ENCODE assay signal across 9 mouse cellular contexts in genomic region chr13:102898374-102899131, GRCm38 (mm10).
DNase-seq lines count a peak whose midpoint lies in the region; ATAC-seq and TF ChIP-seq lines count a peak whose summit lies in the region.
"Had no signal": no experiment of that assay in that cellular context is flagged by ENCODE, and none has a peak within 500 bp of the region (broad histone marks: within the 10 kb centered on the region; RNA-seq: fewer than 3 reads in every experiment).

No protein-coding gene starts in this region.

- in situ Hi-C loops in ES-E14 (cut with MboI; ENCODE audit: low sequenced_read_pairs in 2 of 2, unreplicated experiment in 2 of 2) = no loop called here

- peaks cover 16 to 23% of the 10 kb centered on the region in 2 experiments for H3K4me1 ChIP-seq in ES-E14 (ENCODE audit: control insufficient read depth in 2 of 2, insufficient read depth in 2 of 2, low read length in 2 of 2, poor library complexity in 1 of 2)

- ATAC-seq in hematopoietic stem cell, adult 5-6 weeks (replicated peaks in 1 of 2; ENCODE audit: insufficient read depth in 1 of 2, low FRiP score in 2 of 2, low TSS enrichment in 1 of 2, low read depth in 1 of 2, poor library complexity in 2 of 2, severe bottlenecking in 2 of 2) = peak; percentile 25 to 43; a peak in 3 of 4 replicates

- H3K4me3 ChIP-seq in ES-E14 (ENCODE audit: insufficient read depth in 1 of 2, low read depth in 1 of 2, low read length in 2 of 2, poor library complexity in 1 of 2, severe bottlenecking in 1 of 2) = peak overlapping the region; percentile 12 to 14; a peak in 2 of 4 replicates
- H3K4me3 ChIP-seq: erythroblast, embryonic 14.5 days had no signal

- no peaks in the 10 kb centered on the region for H3K9me3 ChIP-seq in ES-E14 (ENCODE audit: control insufficient read depth, insufficient read depth, low read depth, low read length)

- H3K36me3 ChIP-seq in ES-E14 (ENCODE audit: control insufficient read depth, insufficient read depth, low read length, poor library complexity, severe bottlenecking) = no peaks in the 10 kb centered on the region

- H3K9ac ChIP-seq in ES-E14 (ENCODE audit: insufficient read depth, low read depth, low read length, poor library complexity, severe bottlenecking) = peak overlapping the region; percentile 12; the same call in 1 of the 2 replicates

- peak overlapping the region; percentile 13; the same call in 1 of the 2 replicates for H3K27ac ChIP-seq in ES-E14 (ENCODE audit: insufficient read depth, low read depth, low read length, poor library complexity, severe bottlenecking)

- DNase-seq in 416B (ENCODE audit: low read depth) (peak; percentile 70), ES-E14 (ENCODE audit: low read depth, low spot score) (no peak)
- DNase-seq in fibroblast of lung, adult 2 months (ENCODE audit: low read depth) = peak; percentile 45
- peak; percentile 85 to 91 for DNase-seq in lung, adult 18-20 months
- DNase-seq in spleen, postnatal 36 days (ENCODE audit: low spot score in 2 of 2) = peak; percentile 76 to 78
- no peak for DNase-seq in cerebellum, adult 11 months
- DNase-seq in cerebellum, adult 18-20 months = no peak

TF ChIP-seq in ES-E14, 5 proteins besides CTCF, POLR2A, EP300 and RAD21:
- TF ChIP-seq ZNF384 (IDR thresholded peaks at IDR 0.05; ENCODE audit: low read depth, low read length) = no peak
- no peak for TF ChIP-seq ZC3H11A (IDR thresholded peaks at IDR 0.05; ENCODE audit: borderline replicate concordance, low read depth, low read length)
- no peak for TF ChIP-seq HCFC1 (IDR thresholded peaks at IDR 0.05; ENCODE audit: borderline replicate concordance, insufficient read depth, low read length)
- TF ChIP-seq MAFK (IDR thresholded peaks at IDR 0.05; ENCODE audit: insufficient read depth, low read depth, low read length) = no peak
- no peak for TF ChIP-seq CHD2 (IDR thresholded peaks at IDR 0.05; ENCODE audit: low read depth, low read length)

Comparison
In these comparisons a context has a peak if more than half of its experiments do, and no peak if none do; other contexts are left out.
1. DNase-seq: peak in 416B (single experiment), fibroblast of lung, adult 2 months (single experiment), lung, adult 18-20 months (2 of 2) and spleen, postnatal 36 days (2 of 2); none in ES-E14 (single experiment), cerebellum, adult 11 months (single experiment) and cerebellum, adult 18-20 months (0 of 2).